Mouse (Mus musculus) embryonic facial prominence, embryonic 13.5 days (tissue): ENCODE results near the gene Tmem235. TPM values are rescaled to one million over a fixed set of nuclear protein-coding genes. Genes with fewer than 3 reads are reported as not detected.
"Not testable (repeated sequence)": the region's sequence is repeated elsewhere in the genome, so short reads cannot be mapped to it uniquely, and the experiment has no call there.

ENCODE experiments used
- ATAC-seq: fragments of 200-750 bp; cut with Nextera tagmentation; 2 replicates; pipeline ENCODE4 v1.8.0; 2017; ENCODE audit warnings: low read depth; ENCODE audit not compliant: insufficient number of reproducible peaks, insufficient read depth, low FRiP score, low TSS enrichment
- H3K27ac ChIP-seq: fragments of 300-500 bp; sonication (generic); 2 replicates; pipeline ENCODE4 v1.5.1; 2015; ENCODE audit warnings: moderate library complexity, mild to moderate bottlenecking, inconsistent platforms
- H3K27me3 ChIP-seq: fragments of 300-500 bp; sonication (generic); 2 replicates; pipeline ENCODE4 v1.6.1; 2015; ENCODE audit warnings: mild to moderate bottlenecking, inconsistent platforms
- H3K36me3 ChIP-seq: fragments of 300-500 bp; sonication (generic); 2 replicates; pipeline ENCODE4 v1.6.1; 2015; ENCODE audit warnings: mild to moderate bottlenecking, inconsistent platforms
- H3K4me1 ChIP-seq: fragments of 300-500 bp; sonication (generic); 2 replicates; pipeline ENCODE4 v1.6.1; 2015; ENCODE audit warnings: inconsistent platforms
- H3K4me2 ChIP-seq: fragments of 300-500 bp; sonication (generic); 2 replicates; pipeline ENCODE4 v1.6.1; 2015; ENCODE audit warnings: moderate library complexity, mild to moderate bottlenecking, inconsistent platforms
- H3K4me3 ChIP-seq: fragments of 300-500 bp; sonication (generic); 2 replicates; pipeline ENCODE4 v1.5.1; 2015; ENCODE audit warnings: mild to moderate bottlenecking, inconsistent platforms
- H3K9ac ChIP-seq: fragments of 300-500 bp; sonication (generic); 2 replicates; pipeline ENCODE4 v1.6.1; 2015; ENCODE audit warnings: mild to moderate bottlenecking, inconsistent platforms
- H3K9me3 ChIP-seq: fragments of 300-500 bp; sonication (generic); 2 replicates; pipeline ENCODE4 v1.6.1; 2016; ENCODE audit warnings: inconsistent platforms
- WGBS: fragments of 180-500 bp; shearing (Covaris S2); methylation state at CpG from one replicate; pipeline ENCODE4 v1.1.7; 2015; ENCODE audit warnings: mixed read lengths; 5-methylcytosine and 5-hydroxymethylcytosine counted together
- polyA plus RNA-seq: library from polyadenylated mRNA; unstranded; fragments of >200 nt; fragmentation: Nextera tagmentation; extraction: Ambion mirVana; gene quantifications from 2 replicates; pipeline ENCODE4 v1.2.1, GENCODE M21; 2015

The Tmem235 gene
- polyA plus RNA-seq, 1 experiment from 2014 or later = not detected

GRCm38 (mm10) chr11:117825333-117826101, 35.0 kb upstream of the Tmem235 start, which contains the start of the genes Afmid and Tk1:
Gene Afmid, plus strand, starts transcription at chr11:117825924.
Gene Tk1, minus strand, starts transcription at chr11:117826092.
- peaks cover 30% of the 10 kb centered on the region for H3K36me3 ChIP-seq
- ATAC-seq = peak; percentile 68
- no peaks in the 10 kb centered on the region for H3K9me3 ChIP-seq
- peak within 1 kb of the TSS; percentile 95 for H3K27ac ChIP-seq
- peak within 1 kb of the TSS; percentile 81 for H3K9ac ChIP-seq
- under 1% methylated on average over 34 of the region's 34 CpGs for WGBS
- H3K27me3 ChIP-seq = no peaks in the 10 kb centered on the region
- peak within 1 kb of the TSS; percentile 86 for H3K4me2 ChIP-seq
- peaks cover 68% of the 10 kb centered on the region for H3K4me1 ChIP-seq
- peak within 1 kb of the TSS; percentile 62 for H3K4me3 ChIP-seq

GRCm38 (mm10) chr11:117826164-117826563, 34.4 kb upstream of the Tmem235 start:
- peak overlapping the region; percentile 86 for H3K4me2 ChIP-seq
- no peaks in the 10 kb centered on the region for H3K9me3 ChIP-seq
- under 1% methylated on average over 5 of the region's 5 CpGs for WGBS
- peak overlapping the region; percentile 95 for H3K27ac ChIP-seq
- H3K27me3 ChIP-seq = no peaks in the 10 kb centered on the region
- H3K36me3 ChIP-seq = peaks cover 23% of the 10 kb centered on the region
- ATAC-seq = no peak
- H3K4me3 ChIP-seq = peak overlapping the region; percentile 62
- H3K4me1 ChIP-seq = peaks cover 68% of the 10 kb centered on the region
- H3K9ac ChIP-seq = peak overlapping the region; percentile 81

DNA sequence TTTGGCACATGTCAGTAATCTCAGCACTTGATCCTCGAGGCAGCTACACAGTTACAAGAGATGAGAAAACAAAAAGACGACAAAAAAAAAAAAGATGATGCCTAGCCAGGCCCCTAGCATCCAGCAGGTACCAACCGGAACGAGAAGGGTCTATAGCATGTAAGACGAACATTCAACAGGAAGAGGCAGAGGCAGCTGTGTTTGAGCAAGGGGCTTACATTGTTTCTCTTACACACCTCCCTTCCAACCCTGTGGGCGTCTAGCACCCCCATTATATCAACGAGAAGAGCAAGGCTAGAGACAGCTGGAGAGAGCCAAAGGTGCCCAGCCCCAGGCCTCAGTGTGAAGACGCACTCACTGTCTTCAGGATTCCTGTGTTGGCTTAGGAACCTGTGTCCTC, 33.6 kb upstream of the Tmem235 start:
- Histone ChIP-seq H3K9ac (peak overlapping the region; percentile 81; the same call in 1 of the 2 replicates), H3K27me3 (no peaks in the 10 kb centered on the region), H3K4me2 (peak overlapping the region; percentile 86), H3K4me3 (no peak overlapping the region), H3K9me3 (no peaks in the 10 kb centered on the region), H3K27ac (peak overlapping the region; percentile 95), H3K36me3 (peaks cover 16% of the 10 kb centered on the region), H3K4me1 (peaks cover 68% of the 10 kb centered on the region)
- WGBS = 60% methylated on average over 8 of the region's 8 CpGs
- ATAC-seq = no peak

GRCm38 (mm10) chr11:117827386-117827785, 33.2 kb upstream of the Tmem235 start:
- no peak overlapping the region for H3K4me3 ChIP-seq
- WGBS = 74% methylated on average over 3 of the region's 3 CpGs
- H3K9me3 ChIP-seq = no peaks in the 10 kb centered on the region
- H3K4me2 ChIP-seq = no peak overlapping the region
- H3K9ac ChIP-seq = peak overlapping the region; percentile 81; the same call in 1 of the 2 replicates
- H3K36me3 ChIP-seq = peaks cover 11% of the 10 kb centered on the region
- peak overlapping the region; percentile 95; the same call in 1 of the 2 replicates for H3K27ac ChIP-seq
- no peaks in the 10 kb centered on the region for H3K27me3 ChIP-seq
- H3K4me1 ChIP-seq = peaks cover 70% of the 10 kb centered on the region
- no peak for ATAC-seq

DNA sequence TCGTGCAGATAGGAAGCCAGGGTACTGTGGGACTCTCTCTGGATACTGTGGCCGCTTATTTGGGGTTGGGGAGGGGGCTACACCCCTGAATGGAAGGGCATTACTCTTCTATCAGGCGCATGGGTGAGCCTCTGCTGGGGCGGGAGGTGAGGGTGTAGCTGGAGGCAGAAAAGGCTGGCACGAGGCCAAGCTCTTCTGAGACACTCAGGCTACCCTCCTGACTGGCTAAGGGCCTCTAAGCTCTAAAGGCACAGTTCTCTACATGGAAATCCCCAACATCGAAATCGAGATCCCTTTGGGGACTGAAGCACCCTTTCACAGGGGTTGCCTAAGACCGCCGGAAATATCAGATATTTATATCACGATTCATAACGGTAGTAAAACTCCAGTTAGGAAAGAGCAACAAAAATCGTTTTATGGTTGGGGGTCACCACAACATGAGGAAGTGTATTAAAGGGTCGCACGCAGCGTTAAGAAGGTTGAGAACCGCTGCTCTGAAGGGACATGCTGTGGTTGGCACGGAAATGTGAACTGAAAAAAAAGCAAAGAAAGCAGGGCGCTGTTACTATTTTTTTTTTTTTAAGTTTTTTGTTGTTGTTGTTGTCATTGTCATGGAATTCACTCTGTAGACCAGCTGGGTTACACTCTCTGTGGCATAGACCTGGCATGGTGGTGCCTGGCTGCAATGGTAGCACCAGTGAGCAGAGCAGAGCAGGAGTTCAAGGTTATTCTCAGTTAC, 32.2 kb upstream of the Tmem235 start:
- no peak for ATAC-seq
- H3K4me2 ChIP-seq = no peak overlapping the region
- H3K9me3 ChIP-seq = no peaks in the 10 kb centered on the region
- whole genome bisulfite sequencing = 72% methylated on average over 18 of the region's 18 CpGs
- H3K4me1 ChIP-seq = peaks cover 62% of the 10 kb centered on the region
- no peaks in the 10 kb centered on the region for H3K27me3 ChIP-seq
- H3K27ac ChIP-seq = peak overlapping the region; percentile 39; the same call in 1 of the 2 replicates
- peaks cover 2% of the 10 kb centered on the region; the same call in 1 of the 2 replicates for H3K36me3 ChIP-seq
- 0 out of 2 replicates have a peak overlapping the region, but pooled peaks have one; percentile 4 for H3K9ac ChIP-seq
- H3K4me3 ChIP-seq = no peak overlapping the region

GRCm38 (mm10) chr11:117828888-117829604, 31.5 kb upstream of the Tmem235 start:
- Histone ChIP-seq H3K27me3 (no peaks in the 10 kb centered on the region), H3K4me2 (no peak overlapping the region), H3K4me1 (peaks cover 56% of the 10 kb centered on the region), H3K4me3 (no peak overlapping the region), H3K27ac (peak overlapping the region; percentile 39; the same call in 1 of the 2 replicates), H3K9me3 (no peaks in the 10 kb centered on the region), H3K9ac (0 out of 2 replicates have a peak overlapping the region, but pooled peaks have one; percentile 22), H3K36me3 (no peaks in the 10 kb centered on the region)
- ATAC-seq = no peak
- 52% methylated on average over 9 of the region's 9 CpGs for WGBS

DNA sequence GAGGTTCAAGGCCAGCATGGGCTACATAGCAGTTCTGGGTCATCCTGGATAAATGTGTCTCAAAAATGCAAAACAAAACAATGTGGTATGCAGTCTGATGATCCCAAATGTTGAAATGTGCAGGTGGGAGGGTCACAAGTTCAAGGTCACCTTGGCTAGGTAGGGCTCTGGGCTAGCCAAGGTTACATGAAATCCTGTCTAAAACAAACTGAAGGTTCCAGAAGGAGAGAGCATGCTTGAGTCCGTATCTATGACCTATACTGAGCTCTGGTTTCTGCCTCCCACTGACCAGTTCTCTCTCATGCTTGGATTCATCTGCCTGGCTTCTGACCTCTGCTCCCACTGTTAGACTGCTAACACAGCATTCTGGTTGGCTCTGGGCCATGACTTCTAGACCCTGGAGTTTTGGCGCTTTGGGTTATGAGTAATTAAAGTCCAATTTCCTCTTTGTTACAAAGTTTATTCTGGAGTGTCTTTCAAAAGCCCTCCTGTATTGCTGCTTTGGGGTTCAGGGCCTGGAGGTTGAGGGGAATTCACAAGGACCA, 30.8 kb upstream of the Tmem235 start:
- 73% methylated on average over 2 of the region's 2 CpGs for whole genome bisulfite sequencing
- H3K9ac ChIP-seq = no peak overlapping the region
- no peak overlapping the region for H3K27ac ChIP-seq
- H3K4me3 ChIP-seq = no peak overlapping the region
- no peak overlapping the region for H3K4me2 ChIP-seq
- peaks cover 49% of the 10 kb centered on the region for H3K4me1 ChIP-seq
- ATAC-seq = no peak
- H3K36me3 ChIP-seq = no peaks in the 10 kb centered on the region
- no peaks in the 10 kb centered on the region for H3K9me3 ChIP-seq
- H3K27me3 ChIP-seq = no peaks in the 10 kb centered on the region

DNA sequence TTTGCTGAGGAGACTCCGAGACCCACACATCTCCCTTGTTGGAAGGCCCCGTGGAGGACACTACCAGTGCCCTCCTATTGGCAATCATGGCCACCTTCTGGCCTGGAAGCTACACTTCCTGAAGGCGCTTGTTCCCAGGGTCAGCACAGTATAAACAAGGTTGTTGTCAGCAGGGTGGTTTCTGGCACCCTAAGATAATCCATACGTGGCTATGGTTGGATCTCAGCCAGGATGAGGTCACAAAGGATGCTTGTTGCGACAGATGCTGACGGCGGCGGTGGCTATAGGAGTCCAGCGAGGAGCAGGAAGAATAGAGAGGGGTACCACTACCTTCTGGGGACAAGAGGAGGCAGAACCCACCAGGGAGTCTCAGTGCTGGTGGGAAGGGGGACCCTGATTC, 30.2 kb upstream of the Tmem235 start:
- Histone ChIP-seq H3K9ac (no peak overlapping the region), H3K27me3 (no peaks in the 10 kb centered on the region), H3K36me3 (no peaks in the 10 kb centered on the region), H3K4me3 (no peak overlapping the region), H3K9me3 (no peaks in the 10 kb centered on the region), H3K27ac (no peak overlapping the region), H3K4me1 (peaks cover 42% of the 10 kb centered on the region), H3K4me2 (no peak overlapping the region)
- no peak for ATAC-seq
- 79% methylated on average over 9 of the region's 9 CpGs for WGBS

DNA sequence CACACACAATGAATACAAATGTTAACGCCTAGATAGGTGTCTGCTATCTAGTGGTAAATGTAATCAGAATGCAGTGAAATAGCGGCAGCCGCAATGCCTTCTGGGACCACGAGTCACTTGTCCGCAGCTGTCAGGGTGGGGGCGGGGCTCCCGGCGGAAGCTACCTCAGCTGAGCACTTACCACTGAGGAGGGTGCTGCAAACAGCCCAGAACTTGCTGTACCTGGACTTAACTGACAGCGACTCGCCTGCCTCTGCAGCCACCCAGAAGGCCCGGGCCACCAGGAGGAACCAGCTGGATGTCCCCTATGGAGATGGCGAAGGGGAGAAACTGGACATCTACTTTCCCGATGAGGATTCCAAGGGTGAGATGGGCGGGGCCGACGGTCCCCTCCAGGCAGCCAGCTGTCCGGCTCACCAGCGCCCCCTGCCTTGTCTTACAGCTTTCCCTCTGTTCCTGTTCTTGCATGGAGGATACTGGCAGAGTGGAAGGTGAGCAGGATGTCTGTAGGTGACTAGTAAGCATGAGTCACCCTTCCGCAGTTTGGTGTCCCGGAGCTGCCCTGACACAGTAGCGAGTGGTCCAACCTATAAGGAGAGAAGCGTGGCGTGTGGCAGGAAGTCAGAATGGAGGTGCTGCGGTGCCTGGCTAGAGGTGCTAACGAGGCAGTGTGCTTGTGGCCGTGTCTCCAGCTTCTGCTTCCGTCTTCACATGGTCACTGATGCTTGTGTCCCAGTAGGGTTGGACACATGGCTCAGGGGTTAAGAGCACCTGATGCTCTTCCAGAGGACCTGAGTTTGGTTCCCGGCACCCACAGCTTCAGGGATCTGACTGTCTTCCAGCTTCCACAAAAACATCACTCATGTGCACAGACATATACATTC, 28.2 kb upstream of the Tmem235 start:
- no peak overlapping the region for H3K9ac ChIP-seq
- no peaks in the 10 kb centered on the region for H3K27me3 ChIP-seq
- H3K4me1 ChIP-seq = peaks cover 28% of the 10 kb centered on the region
- H3K4me2 ChIP-seq = peak overlapping the region; percentile 51
- peak overlapping the region; percentile 23; the same call in 1 of the 2 replicates for H3K4me3 ChIP-seq
- no peaks in the 10 kb centered on the region for H3K9me3 ChIP-seq
- H3K27ac ChIP-seq = no peak overlapping the region; the same call in 1 of the 2 replicates
- no peaks in the 10 kb centered on the region for H3K36me3 ChIP-seq
- 21% methylated on average over 28 of the region's 28 CpGs for WGBS
- ATAC-seq = no peak

- not testable (repeated sequence) for ATAC-seq, H3K4me2 ChIP-seq, H3K9me3 ChIP-seq, H3K4me3 ChIP-seq, H3K9ac ChIP-seq, H3K27me3 ChIP-seq, H3K36me3 ChIP-seq, H3K27ac ChIP-seq
- WGBS = 76% methylated on average over 6 of the region's 6 CpGs
- peaks cover 20% of the 10 kb centered on the region for H3K4me1 ChIP-seq
Observed at GRCm38 (mm10) chr11:117833509-117833908, 27.0 kb upstream of the Tmem235 start.
